Mouse (Mus musculus): ENCODE data around the gene Fig4. TPM values are rescaled to one million over a fixed set of nuclear protein-coding genes. Genes with fewer than 3 reads are reported as not detected.

Fig4 gene
- total and polyA plus RNA-seq, 2 experiments from 2014 or later: 36.4 to 40.4 TPM

GRCm38 (mm10) chr10:41205647-41206046, 97.4 kb downstream of the Fig4 start:
- Histone ChIP-seq H3K9ac (no peak overlapping the region), H3K4me2 (ENCODE audit: low read depth) (no peak overlapping the region), H3K4me1 (ENCODE audit: insufficient read depth) (no peaks in the 10 kb centered on the region), H3K4me3 (ENCODE audit: low read depth, low read length) (no peak overlapping the region), H3K27me3 (ENCODE audit: insufficient read depth, low read length) (no peaks in the 10 kb centered on the region), H3K27ac (ENCODE audit: low read depth, low read length) (no peak overlapping the region), H3K9me3 (ENCODE audit: low read length) (no peaks in the 10 kb centered on the region), H3K36me3 (ENCODE audit: insufficient read depth) (no peaks in the 10 kb centered on the region)
- 84% methylated on average over 2 of the region's 2 CpGs for WGBS
- no peak for ATAC-seq
- no peak for DNase-seq
- no peak for TF ChIP-seq CTCF (IDR thresholded peaks at IDR 0.05; ENCODE audit: low read depth)

- H3K27ac ChIP-seq (ENCODE audit: low read depth, low read length): no peak overlapping the region
- ATAC-seq (peak; percentile 65), DNase-seq (no peak)
- no peaks in the 10 kb centered on the region for H3K4me1 ChIP-seq (ENCODE audit: insufficient read depth)
- H3K9ac ChIP-seq: no peak overlapping the region
- H3K9me3 ChIP-seq (ENCODE audit: low read length): no peaks in the 10 kb centered on the region
- H3K4me3 ChIP-seq (ENCODE audit: low read depth, low read length): no peak overlapping the region
- H3K36me3 ChIP-seq (ENCODE audit: insufficient read depth): no peaks in the 10 kb centered on the region
- H3K4me2 ChIP-seq (ENCODE audit: low read depth): no peak overlapping the region
- no peak for TF ChIP-seq CTCF (IDR thresholded peaks at IDR 0.05; ENCODE audit: low read depth)
- 74% methylated on average over 11 of the region's 11 CpGs for whole genome bisulfite sequencing
- no peaks in the 10 kb centered on the region for H3K27me3 ChIP-seq (ENCODE audit: insufficient read depth, low read length)
Observed at GRCm38 (mm10) chr10:41204637-41205315, 98.3 kb downstream of the Fig4 start.

GRCm38 (mm10) chr10:41204191-41204590, 98.9 kb downstream of the Fig4 start:
- no peak overlapping the region for H3K9ac ChIP-seq
- H3K4me3 ChIP-seq (ENCODE audit: low read depth, low read length): no peak overlapping the region
- DNase-seq (no peak), ATAC-seq (no peak)
- H3K9me3 ChIP-seq (ENCODE audit: low read length): no peaks in the 10 kb centered on the region
- no peak overlapping the region for H3K27ac ChIP-seq (ENCODE audit: low read depth, low read length)
- no peak overlapping the region for H3K4me2 ChIP-seq (ENCODE audit: low read depth)
- no peaks in the 10 kb centered on the region for H3K4me1 ChIP-seq (ENCODE audit: insufficient read depth)
- no peak for TF ChIP-seq CTCF (IDR thresholded peaks at IDR 0.05; ENCODE audit: low read depth)
- WGBS: 72% methylated on average over 5 of the region's 5 CpGs
- no peaks in the 10 kb centered on the region for H3K27me3 ChIP-seq (ENCODE audit: insufficient read depth, low read length)
- H3K36me3 ChIP-seq (ENCODE audit: insufficient read depth): no peaks in the 10 kb centered on the region

GRCm38 (mm10) chr10:41198719-41199118, 104.3 kb downstream of the Fig4 start:
- Histone ChIP-seq H3K4me3 (ENCODE audit: low read depth, low read length) (no peak overlapping the region), H3K27ac (ENCODE audit: low read depth, low read length) (no peak overlapping the region), H3K4me1 (ENCODE audit: insufficient read depth) (no peaks in the 10 kb centered on the region), H3K9me3 (ENCODE audit: low read length) (no peaks in the 10 kb centered on the region), H3K9ac (no peak overlapping the region), H3K4me2 (ENCODE audit: low read depth) (no peak overlapping the region), H3K36me3 (ENCODE audit: insufficient read depth) (no peaks in the 10 kb centered on the region), H3K27me3 (ENCODE audit: insufficient read depth, low read length) (no peaks in the 10 kb centered on the region)
- DNase-seq (no peak), ATAC-seq (no peak)
- TF ChIP-seq CTCF (IDR thresholded peaks at IDR 0.05; ENCODE audit: low read depth): no peak
- WGBS: 50% methylated on average over 6 of the region's 6 CpGs

GRCm38 (mm10) chr10:41197788-41198187, 105.3 kb downstream of the Fig4 start:
- Histone ChIP-seq H3K9me3 (ENCODE audit: low read length) (no peaks in the 10 kb centered on the region), H3K27ac (ENCODE audit: low read depth, low read length) (no peak overlapping the region), H3K27me3 (ENCODE audit: insufficient read depth, low read length) (no peaks in the 10 kb centered on the region), H3K4me3 (ENCODE audit: low read depth, low read length) (no peak overlapping the region), H3K36me3 (ENCODE audit: insufficient read depth) (no peaks in the 10 kb centered on the region), H3K4me1 (ENCODE audit: insufficient read depth) (no peaks in the 10 kb centered on the region), H3K9ac (no peak overlapping the region), H3K4me2 (ENCODE audit: low read depth) (no peak overlapping the region)
- no peak for DNase-seq
- no peak for ATAC-seq
- 91% methylated on average over 5 of the region's 5 CpGs for WGBS
- TF ChIP-seq CTCF (IDR thresholded peaks at IDR 0.05; ENCODE audit: low read depth): no peak

GRCm38 (mm10) chr10:41196295-41196694, 106.8 kb downstream of the Fig4 start:
- H3K9ac ChIP-seq: no peak overlapping the region
- DNase-seq (no peak), ATAC-seq (no peak)
- no peak overlapping the region for H3K27ac ChIP-seq (ENCODE audit: low read depth, low read length)
- WGBS: 79% methylated on average over 4 of the region's 4 CpGs
- no peaks in the 10 kb centered on the region for H3K4me1 ChIP-seq (ENCODE audit: insufficient read depth)
- H3K36me3 ChIP-seq (ENCODE audit: insufficient read depth): no peaks in the 10 kb centered on the region
- H3K4me2 ChIP-seq (ENCODE audit: low read depth): no peak overlapping the region
- H3K4me3 ChIP-seq (ENCODE audit: low read depth, low read length): no peak overlapping the region
- TF ChIP-seq CTCF (IDR thresholded peaks at IDR 0.05; ENCODE audit: low read depth): no peak
- H3K9me3 ChIP-seq (ENCODE audit: low read length): no peaks in the 10 kb centered on the region
- H3K27me3 ChIP-seq (ENCODE audit: insufficient read depth, low read length): no peaks in the 10 kb centered on the region

GRCm38 (mm10) chr10:41189392-41189791, 113.7 kb downstream of the Fig4 start:
- H3K4me1 ChIP-seq (ENCODE audit: insufficient read depth): no peaks in the 10 kb centered on the region
- H3K36me3 ChIP-seq (ENCODE audit: insufficient read depth): no peaks in the 10 kb centered on the region; the same call in 1 of the 2 replicates
- H3K27ac ChIP-seq (ENCODE audit: low read depth, low read length): no peak overlapping the region
- DNase-seq (no peak), ATAC-seq (no peak)
- no peak overlapping the region for H3K4me2 ChIP-seq (ENCODE audit: low read depth)
- WGBS: 76% methylated on average over 3 of the region's 3 CpGs
- no peaks in the 10 kb centered on the region for H3K27me3 ChIP-seq (ENCODE audit: insufficient read depth, low read length)
- no peak for TF ChIP-seq CTCF (IDR thresholded peaks at IDR 0.05; ENCODE audit: low read depth)
- H3K9ac ChIP-seq: no peak overlapping the region
- no peaks in the 10 kb centered on the region for H3K9me3 ChIP-seq (ENCODE audit: low read length)
- H3K4me3 ChIP-seq (ENCODE audit: low read depth, low read length): no peak overlapping the region

Measured in forebrain, postnatal 0 days (tissue).